Mouse (Mus musculus): Measurements from ENCODE around the gene Olfr979. TPM values are rescaled to one million over a fixed set of nuclear protein-coding genes. Genes with fewer than 3 reads are reported as not detected.

The Olfr979 gene
- not detected for polyA plus RNA-seq (2014; fragmentation: Illumina TruSeq; extraction: RNeasy Lipid Tissue Mini Kit (QIAGEN cat#74804); ENCODE audit: low read depth, low replicate concordance)

GRCm38 (mm10) chr9:40003365-40003764 is at the start of gene Olfr979:
Gene Olfr979, minus strand, starts transcription at chr9:40003465.

GRCm38 (mm10) chr9:40021164-40021563 is 17.9 kb upstream of the Olfr979 start, which contains the start of gene Olfr981:
Gene Olfr981, plus strand, starts transcription at chr9:40021464.

GRCm38 (mm10) chr9:40009482-40009881 is 6.2 kb upstream of the Olfr979 start, which contains the start of gene Olfr980:
Gene Olfr980, minus strand, starts transcription at chr9:40009582.

GRCm38 (mm10) chr9:39991813-39992212 is 11.5 kb downstream of the Olfr979 start, which contains the start of gene Olfr978:
Gene Olfr978, plus strand, starts transcription at chr9:39992113.

GRCm38 (mm10) chr9:39961033-39961432 is 42.2 kb downstream of the Olfr979 start, which contains the start of gene Olfr976:
Gene Olfr976, minus strand, starts transcription at chr9:39961133.

GRCm38 (mm10) chr9:39951946-39952345 is 51.3 kb downstream of the Olfr979 start, which contains the start of gene Olfr975:
Gene Olfr975, minus strand, starts transcription at chr9:39952046.

Other genes starting within 250 kb of the Olfr979 start
- gene Olfr968, start 220.2 kb downstream of the Olfr979 start, polyA plus RNA-seq (2014; fragmentation: Illumina TruSeq; extraction: RNeasy Lipid Tissue Mini Kit (QIAGEN cat#74804); ENCODE audit: low read depth, low replicate concordance), result not detected
- not detected for gene Olfr969, start 212.5 kb downstream of the Olfr979 start, polyA plus RNA-seq (2014; fragmentation: Illumina TruSeq; extraction: RNeasy Lipid Tissue Mini Kit (QIAGEN cat#74804); ENCODE audit: low read depth, low replicate concordance)
- not detected for gene Olfr970, start 194.6 kb downstream of the Olfr979 start, polyA plus RNA-seq (2014; fragmentation: Illumina TruSeq; extraction: RNeasy Lipid Tissue Mini Kit (QIAGEN cat#74804); ENCODE audit: low read depth, low replicate concordance)
- gene Olfr971, start 166.6 kb downstream of the Olfr979 start, polyA plus RNA-seq (2014; fragmentation: Illumina TruSeq; extraction: RNeasy Lipid Tissue Mini Kit (QIAGEN cat#74804); ENCODE audit: low read depth, low replicate concordance), result not detected
- not detected for gene Olfr972, start 137.0 kb downstream of the Olfr979 start, polyA plus RNA-seq (2014; fragmentation: Illumina TruSeq; extraction: RNeasy Lipid Tissue Mini Kit (QIAGEN cat#74804); ENCODE audit: low read depth, low replicate concordance)
- gene Olfr229, start 96.1 kb downstream of the Olfr979 start, polyA plus RNA-seq (2014; fragmentation: Illumina TruSeq; extraction: RNeasy Lipid Tissue Mini Kit (QIAGEN cat#74804); ENCODE audit: low read depth, low replicate concordance), result not detected
- not detected for gene Olfr974, start 66.0 kb downstream of the Olfr979 start, polyA plus RNA-seq (2014; fragmentation: Illumina TruSeq; extraction: RNeasy Lipid Tissue Mini Kit (QIAGEN cat#74804); ENCODE audit: low read depth, low replicate concordance)
- gene Olfr975, start 51.4 kb downstream of the Olfr979 start, polyA plus RNA-seq (2014; fragmentation: Illumina TruSeq; extraction: RNeasy Lipid Tissue Mini Kit (QIAGEN cat#74804); ENCODE audit: low read depth, low replicate concordance), result not detected
- gene Olfr976, start 42.3 kb downstream of the Olfr979 start, polyA plus RNA-seq (2014; fragmentation: Illumina TruSeq; extraction: RNeasy Lipid Tissue Mini Kit (QIAGEN cat#74804); ENCODE audit: low read depth, low replicate concordance), result not detected
- gene Olfr978, start 11.4 kb downstream of the Olfr979 start, polyA plus RNA-seq (2014; fragmentation: Illumina TruSeq; extraction: RNeasy Lipid Tissue Mini Kit (QIAGEN cat#74804); ENCODE audit: low read depth, low replicate concordance), result not detected
- gene Olfr980, start 6.1 kb upstream of the Olfr979 start, polyA plus RNA-seq (2014; fragmentation: Illumina TruSeq; extraction: RNeasy Lipid Tissue Mini Kit (QIAGEN cat#74804); ENCODE audit: low read depth, low replicate concordance), result not detected
- not detected for gene Olfr981, start 18.0 kb upstream of the Olfr979 start, polyA plus RNA-seq (2014; fragmentation: Illumina TruSeq; extraction: RNeasy Lipid Tissue Mini Kit (QIAGEN cat#74804); ENCODE audit: low read depth, low replicate concordance)
- gene Olfr982, start 70.4 kb upstream of the Olfr979 start, polyA plus RNA-seq (2014; fragmentation: Illumina TruSeq; extraction: RNeasy Lipid Tissue Mini Kit (QIAGEN cat#74804); ENCODE audit: low read depth, low replicate concordance), result not detected
- not detected for gene Olfr983, start 90.1 kb upstream of the Olfr979 start, polyA plus RNA-seq (2014; fragmentation: Illumina TruSeq; extraction: RNeasy Lipid Tissue Mini Kit (QIAGEN cat#74804); ENCODE audit: low read depth, low replicate concordance)
- not detected for gene Olfr984, start 110.7 kb upstream of the Olfr979 start, polyA plus RNA-seq (2014; fragmentation: Illumina TruSeq; extraction: RNeasy Lipid Tissue Mini Kit (QIAGEN cat#74804); ENCODE audit: low read depth, low replicate concordance)
- not detected for gene Olfr985, start 126.7 kb upstream of the Olfr979 start, polyA plus RNA-seq (2014; fragmentation: Illumina TruSeq; extraction: RNeasy Lipid Tissue Mini Kit (QIAGEN cat#74804); ENCODE audit: low read depth, low replicate concordance)
- not detected for gene Tmem225, start 144.7 kb upstream of the Olfr979 start, polyA plus RNA-seq (2014; fragmentation: Illumina TruSeq; extraction: RNeasy Lipid Tissue Mini Kit (QIAGEN cat#74804); ENCODE audit: low read depth, low replicate concordance)
- not detected for gene Olfr986, start 177.5 kb upstream of the Olfr979 start, polyA plus RNA-seq (2014; fragmentation: Illumina TruSeq; extraction: RNeasy Lipid Tissue Mini Kit (QIAGEN cat#74804); ENCODE audit: low read depth, low replicate concordance)
- 0.74 TPM for gene Zfp202, start 188.9 kb upstream of the Olfr979 start, polyA plus RNA-seq (2014; fragmentation: Illumina TruSeq; extraction: RNeasy Lipid Tissue Mini Kit (QIAGEN cat#74804); ENCODE audit: low read depth, low replicate concordance)